Mouse (Mus musculus) CD8-positive naive resting alpha-beta T cell, adult 2 months (primary cell): Measurements from ENCODE around the gene Gm10720.
"Not testable (repeated sequence)": the region's sequence is repeated elsewhere in the genome, so short reads cannot be mapped to it uniquely, and the experiment has no call there.

Source experiments
- DNase-seq, 2 experiments: peaks; one replicate each; pipeline ENCODE4 v3.0.0; 2022; ENCODE audit warnings: low read depth in 2 of 2, low spot score in 2 of 2

Gene Gm10720

GRCm38 (mm10) chr9:3024912-3025467 lies 9.5 kb downstream of the Gm10720 start, which contains the start of gene Gm10717:
Gene Gm10717, plus strand, starts transcription at chr9:3025417.
- peak; percentile 64 to 70 for DNase-seq

- DNase-seq = peak; percentile 89 to 91
These were observed 10.2 kb downstream of the Gm10720 start for GRCm38 (mm10) chr9:3025653-3026052.

- DNase-seq = not testable (repeated sequence)
These were observed 10.7 kb downstream of the Gm10720 start for GRCm38 (mm10) chr9:3026136-3026535.

- DNase-seq = not testable (repeated sequence)
These were observed 11.3 kb downstream of the Gm10720 start for GRCm38 (mm10) chr9:3026741-3027140.

GRCm38 (mm10) chr9:3027200-3027599 lies 11.7 kb downstream of the Gm10720 start:
- not testable (repeated sequence) for DNase-seq

- peak; percentile 68 to 71 for DNase-seq
These were observed 14.0 kb downstream of the Gm10720 start for GRCm38 (mm10) chr9:3029276-3030000.

- DNase-seq = not testable (repeated sequence)
These were observed 15.3 kb downstream of the Gm10720 start for GRCm38 (mm10) chr9:3030677-3031318.

GRCm38 (mm10) chr9:3034299-3034698 lies 18.8 kb downstream of the Gm10720 start, which contains the start of gene Gm17535:
Gene Gm17535, plus strand, starts transcription at chr9:3034599.
- DNase-seq = not testable (repeated sequence)

GRCm38 (mm10) chr9:3036577-3036976 lies 21.1 kb downstream of the Gm10720 start, which contains the start of gene Gm10715:
Gene Gm10715, plus strand, starts transcription at chr9:3036877.
- DNase-seq = not testable (repeated sequence)

GRCm38 (mm10) chr9:3038161-3038560 lies 22.7 kb downstream of the Gm10720 start:
- DNase-seq = not testable (repeated sequence)
